Mouse (Mus musculus): Measurements from ENCODE around the gene Mlph.

GRCm38 (mm10) chr1:90928575-90928934 lies 13.7 kb downstream of the Mlph start:
- TF ChIP-seq CTCF (IDR thresholded peaks at IDR 0.05; ENCODE audit: low read depth, low read length) = peak; percentile 58
- TF ChIP-seq POLR2A (IDR thresholded peaks at IDR 0.05; ENCODE audit: extremely low read depth, insufficient read depth, low read length) = no peak

All from liver, adult 2 months (tissue).